8 mouse cellular contexts compared by ENCODE assay signal in the genomic region with DNA sequence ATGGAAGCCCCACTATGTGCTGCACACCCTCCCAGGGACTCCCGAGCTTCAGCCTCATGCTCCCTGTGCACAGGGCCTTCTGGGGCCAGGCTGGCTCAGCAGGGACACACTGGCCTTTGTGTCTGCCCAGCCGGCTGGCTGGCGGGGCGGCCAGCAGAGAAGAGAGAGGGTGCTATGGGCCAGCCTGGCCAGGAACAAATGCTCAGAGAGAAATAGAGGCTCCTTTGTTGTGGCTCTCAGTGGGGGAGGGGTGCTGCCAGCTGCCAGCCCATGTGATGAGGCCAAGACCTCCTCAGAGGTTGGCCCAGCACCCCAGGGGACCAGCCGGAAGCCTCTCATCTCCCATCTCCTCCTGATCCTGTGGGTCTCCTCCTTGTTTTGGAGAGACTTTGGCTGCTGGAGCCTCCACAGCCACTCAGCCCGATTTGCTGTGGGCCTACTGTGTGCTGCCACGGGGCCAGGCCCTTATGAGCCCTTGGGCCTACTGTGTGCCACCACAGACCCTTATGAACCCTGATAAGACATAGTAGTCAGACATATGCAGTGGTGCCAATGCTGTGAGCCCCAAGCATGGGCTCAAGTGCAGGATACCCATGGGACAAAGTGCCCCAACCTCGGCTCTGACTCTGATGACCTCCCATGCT. TPM values are rescaled to one million over a fixed set of nuclear protein-coding genes. Genes with fewer than 3 reads are reported as not detected.
DNase-seq lines count a peak whose midpoint lies in the region; ATAC-seq and TF ChIP-seq lines count a peak whose summit lies in the region.

No protein-coding gene starts in this region.

- intact Hi-C loops in gastrocnemius, postnatal 36 days (cut with DNase I): no loop called here

- H3K27ac ChIP-seq in embryonic facial prominence, embryonic 14.5 days (replicated peaks; ENCODE audit: low read depth, low read length): no peak overlapping the region
- H3K27ac ChIP-seq in olfactory bulb, adult 2 months (ENCODE audit: insufficient read depth, low read depth, low read length): 0 out of 2 replicates have a peak overlapping the region, but pooled peaks have one; percentile 20

- DNase-seq in gastrocnemius, postnatal 10 days: peak; percentile 35
- no peak for DNase-seq in gastrocnemius, postnatal 36 days
- DNase-seq in embryonic facial prominence, embryonic 14.5 days (ENCODE audit: low spot score): peak; percentile 58
- peak; percentile 92 for DNase-seq in layer of hippocampus, adult 9-11 months
- DNase-seq in thymus, adult 18-20 months: no peak

- no peaks in the 10 kb centered on the region for H3K9me3 ChIP-seq in embryonic facial prominence, embryonic 14.5 days (ENCODE audit: control insufficient read depth, low read length)

- no peaks in the 10 kb centered on the region for H3K36me3 ChIP-seq in embryonic facial prominence, embryonic 14.5 days (ENCODE audit: control insufficient read depth, insufficient read depth, low read length)

- peak; percentile 54; the same call in 1 of the 2 replicates for ATAC-seq in embryonic facial prominence, embryonic 14.5 days (ENCODE audit: low read depth)
- no peak for ATAC-seq in monocyte, adult 5-6 weeks (replicated peaks; ENCODE audit: insufficient number of reproducible peaks, low FRiP score, low TSS enrichment, poor library complexity, severe bottlenecking)
- no peak for ATAC-seq in megakaryocyte progenitor cell, adult 5-6 weeks (replicated peaks; ENCODE audit: poor library complexity)

- peaks cover 5% of the 10 kb centered on the region for H3K4me1 ChIP-seq in embryonic facial prominence, embryonic 14.5 days (ENCODE audit: control insufficient read depth, insufficient read depth, low read length)
- peaks cover 87% of the 10 kb centered on the region for H3K4me1 ChIP-seq in olfactory bulb, adult 2 months (ENCODE audit: control insufficient read depth, insufficient read depth, low read length)

- TF ChIP-seq POLR2A in olfactory bulb, adult 2 months (IDR thresholded peaks at IDR 0.05; ENCODE audit: insufficient read depth, low read depth, low read length): no peak

- no peaks in the 10 kb centered on the region; the same call in 1 of the 2 replicates for H3K27me3 ChIP-seq in embryonic facial prominence, embryonic 14.5 days (replicated peaks; ENCODE audit: control insufficient read depth, insufficient read depth, low read length)

- no peak overlapping the region for H3K4me3 ChIP-seq in embryonic facial prominence, embryonic 14.5 days (ENCODE audit: low read depth, low read length)
- H3K4me3 ChIP-seq in olfactory bulb, adult 2 months (ENCODE audit: insufficient read depth, low read depth, low read length): no peak overlapping the region

- no peak overlapping the region for H3K4me2 ChIP-seq in embryonic facial prominence, embryonic 14.5 days (ENCODE audit: low read depth, low read length)

- H3K9ac ChIP-seq in embryonic facial prominence, embryonic 14.5 days (ENCODE audit: low read depth, low read length): no peak overlapping the region

- no peak for TF ChIP-seq CTCF in olfactory bulb, adult 2 months (IDR thresholded peaks at IDR 0.05; ENCODE audit: insufficient read depth, low read depth, low read length)

- 48% methylated on average over 8 of the region's 8 CpGs for WGBS in embryonic facial prominence, embryonic 14.5 days
- 64% methylated on average over 8 of the region's 8 CpGs for WGBS in olfactory bulb, adult 2 months

RNA-seq across cellular contexts. Expression of gene Fam222a, which starts 12.0 kb away (rescaled TPM):
- 1 to 10 TPM; 1.5 to 1.8 TPM for total RNA-seq in gastrocnemius, postnatal 10 days (2021)
- total RNA-seq in gastrocnemius, postnatal 36 days (2021): under 1 TPM; 0.22 to 0.28 TPM
- polyA plus RNA-seq in embryonic facial prominence, embryonic 14.5 days (2014; fragmentation: Nextera tagmentation; extraction: Ambion mirVana): 1.4 and 1.6 TPM in 2 replicates
- polyA plus RNA-seq in olfactory bulb, adult 2 months (2012; ENCODE audit: insufficient read depth, insufficient read length, low replicate concordance, missing spikeins): not detected in 2 replicates
- 0.75 TPM in 1 of 3 replicates, not detected in the others for total RNA-seq in monocyte, adult 5-6 weeks (2017)
- 0.47 and 0.88 TPM in 2 replicates for total RNA-seq in megakaryocyte progenitor cell, adult 5-6 weeks (2015)
- 0.04 TPM in 1 of 2 replicates, not detected in the other for total RNA-seq in megakaryocyte progenitor cell, adult 5-6 weeks (2017)

Comparison
In these comparisons a context has a peak if more than half of its experiments do, and no peak if none do; other contexts are left out.
1. DNase-seq: peak in gastrocnemius, postnatal 10 days (single experiment), embryonic facial prominence, embryonic 14.5 days (single experiment) and layer of hippocampus, adult 9-11 months (single experiment); none in gastrocnemius, postnatal 36 days (0 of 2) and thymus, adult 18-20 months (0 of 2).